Mouse (Mus musculus) cerebral cortex, adult 2 months (tissue): Measurements from ENCODE around the gene Pcsk4.

Source experiments
- WGBS: fragments of 180-500 bp; shearing (Covaris S2); methylation state at CpG from one replicate; pipeline ENCODE4 v1.1.7; 2018; 5-methylcytosine and 5-hydroxymethylcytosine counted together

The Pcsk4 gene

GRCm38 (mm10) chr10:80299301-80299700 is 30.0 kb downstream of the Pcsk4 start:
- 4% methylated on average over 15 of the region's 15 CpGs for WGBS

- 4% methylated on average over 26 of the region's 26 CpGs for WGBS
These were observed 30.6 kb downstream of the Pcsk4 start for GRCm38 (mm10) chr10:80298571-80299281.

- WGBS: 37% methylated on average over 8 of the region's 8 CpGs
These were observed 31.7 kb downstream of the Pcsk4 start for GRCm38 (mm10) chr10:80297526-80298133.

- 75% methylated on average over 5 of the region's 5 CpGs for WGBS
These were observed 32.5 kb downstream of the Pcsk4 start for GRCm38 (mm10) chr10:80296824-80297223.

- under 1% methylated on average over 26 of the region's 26 CpGs for WGBS
These were observed 33.5 kb downstream of the Pcsk4 start, which contains the start of gene Apc2 for GRCm38 (mm10) chr10:80295618-80296425. Gene Apc2, plus strand, starts transcription at chr10:80295977.

- WGBS: 39% methylated on average over 7 of the region's 7 CpGs
These were observed 34.5 kb downstream of the Pcsk4 start for GRCm38 (mm10) chr10:80294788-80295303.

GRCm38 (mm10) chr10:80294311-80294710 is 35.0 kb downstream of the Pcsk4 start:
- WGBS: 51% methylated on average over 4 of the region's 4 CpGs

- WGBS: 9% methylated on average over 14 of the region's 14 CpGs
These were observed 36.0 kb downstream of the Pcsk4 start for GRCm38 (mm10) chr10:80293325-80293724.

GRCm38 (mm10) chr10:80292251-80293146 is 36.8 kb downstream of the Pcsk4 start, which contains the start of gene Rps15:
Gene Rps15, plus strand, starts transcription at chr10:80292453.
- under 1% methylated on average over 72 of the region's 72 CpGs for WGBS

GRCm38 (mm10) chr10:80288657-80289056 is 40.6 kb downstream of the Pcsk4 start:
- 57% methylated on average over 8 of the region's 8 CpGs for WGBS

GRCm38 (mm10) chr10:80288097-80288496 is 41.2 kb downstream of the Pcsk4 start:
- WGBS: 93% methylated on average over 12 of the region's 12 CpGs

- 84% methylated on average over 15 of the region's 15 CpGs for WGBS
These were observed 43.9 kb downstream of the Pcsk4 start for GRCm38 (mm10) chr10:80285222-80286070.

- WGBS: 88% methylated on average over 20 of the region's 20 CpGs
These were observed 46.5 kb downstream of the Pcsk4 start for GRCm38 (mm10) chr10:80282481-80283441.

GRCm38 (mm10) chr10:80281921-80282371 is 47.4 kb downstream of the Pcsk4 start:
- 57% methylated on average over 8 of the region's 8 CpGs for WGBS

GRCm38 (mm10) chr10:80281304-80281703 is 48.0 kb downstream of the Pcsk4 start:
- 91% methylated on average over 7 of the region's 7 CpGs for WGBS

- WGBS: 89% methylated on average over 12 of the region's 12 CpGs
These were observed 50.0 kb downstream of the Pcsk4 start for GRCm38 (mm10) chr10:80279273-80279672.

- 93% methylated on average over 9 of the region's 9 CpGs for WGBS
These were observed 50.9 kb downstream of the Pcsk4 start for GRCm38 (mm10) chr10:80278390-80278789.

- 74% methylated on average over 5 of the region's 5 CpGs for WGBS
These were observed 53.1 kb downstream of the Pcsk4 start for GRCm38 (mm10) chr10:80276238-80276637.

GRCm38 (mm10) chr10:80273847-80274246 is 55.5 kb downstream of the Pcsk4 start:
- WGBS: 79% methylated on average over 3 of the region's 3 CpGs
